Mouse (Mus musculus) liver, embryonic 14.5 days (tissue): ENCODE measurements at regions not wholly inside any gene's neighbourhood (a gene's known extent, or its start where the extent isn't known, plus 50 kb on each side); places are given as distances from the start of the nearest gene placed in this dataset.

Experiments used
- CTCF ChIP-seq: IDR thresholded peaks from 2 replicates; pipeline ENCODE4 v1.5.1; 2016; ENCODE audit warnings: antibody characterized with exemption, low read depth, control low read depth
- EP300 ChIP-seq: IDR thresholded peaks from 2 replicates; pipeline ENCODE4 v1.6.1; 2016; ENCODE audit warnings: antibody characterized with exemption, low read depth

- no peak for TF ChIP-seq CTCF
- no peak for TF ChIP-seq EP300
Measured at GRCm38 (mm10) chr5:73851501-73851900, 200.3 kb downstream of the Spata18 start.
